Comparison of ENCODE assay signal across 8 mouse cellular contexts in genomic region chr19:6427653-6428434, GRCm38 (mm10). TPM values are rescaled to one million over a fixed set of nuclear protein-coding genes. Genes with fewer than 3 reads are reported as not detected.
A peak's percentile ranks its signal among the peaks of the same experiment; 100 is the strongest.
DNase-seq lines count a peak whose midpoint lies in the region; ATAC-seq lines count a peak whose summit lies in the region.
"Had no signal": no experiment of that assay in that cellular context is flagged by ENCODE, and none has a peak within 500 bp of the region (broad histone marks: within the 10 kb centered on the region; RNA-seq: fewer than 3 reads in every experiment).

No protein-coding gene starts in this region.

- H3K9ac ChIP-seq in forebrain, embryonic 13.5 days, result peak overlapping the region; percentile 43
- peak overlapping the region; percentile 46 for H3K9ac ChIP-seq in midbrain, embryonic 12.5 days (replicated peaks)
- H3K9ac ChIP-seq: liver, embryonic 14.5 days had no signal

- peak; percentile 65 for DNase-seq in retina, postnatal 1 day
- DNase-seq in retina, embryonic 14.5 days (ENCODE audit: low spot score), result no peak
- DNase-seq in kidney, postnatal 14 days, result peak; percentile 65
- no peak for DNase-seq in thymus, postnatal 10 days (ENCODE audit: low spot score in 2 of 2)

- peak overlapping the region; percentile 62 for H3K4me2 ChIP-seq in forebrain, embryonic 13.5 days
- peak overlapping the region; percentile 55 for H3K4me2 ChIP-seq in midbrain, embryonic 12.5 days (replicated peaks)

- peak overlapping the region; percentile 54 for H3K27ac ChIP-seq in forebrain, embryonic 13.5 days
- H3K27ac ChIP-seq in midbrain, embryonic 12.5 days (replicated peaks), result no peak overlapping the region
- H3K27ac ChIP-seq: liver, embryonic 14.5 days had no signal

- peak; percentile 14; the same call in 1 of the 2 replicates for ATAC-seq in forebrain, embryonic 13.5 days
- peak; percentile 20; the same call in 1 of the 2 replicates for ATAC-seq in midbrain, embryonic 12.5 days (ENCODE audit: low FRiP score, low read depth)
- ATAC-seq in erythroid progenitor cell, adult 5-6 weeks (replicated peaks; ENCODE audit: low FRiP score, poor library complexity, severe bottlenecking), result no peak

- H3K36me3 ChIP-seq in forebrain, embryonic 13.5 days (ENCODE audit: poor library complexity, severe bottlenecking), result peaks cover 8% of the 10 kb centered on the region; the same call in 1 of the 2 replicates
- H3K36me3 ChIP-seq in midbrain, embryonic 12.5 days, result no peaks in the 10 kb centered on the region

- WGBS in forebrain, embryonic 13.5 days, result 2% methylated on average over 71 of the region's 94 CpGs
- 1% methylated on average over 91 of the region's 94 CpGs for WGBS in midbrain, embryonic 12.5 days

- H3K9me3 ChIP-seq in forebrain, embryonic 13.5 days (replicated peaks), result no peaks in the 10 kb centered on the region
- no peaks in the 10 kb centered on the region for H3K9me3 ChIP-seq in midbrain, embryonic 12.5 days

- peaks cover 86% of the 10 kb centered on the region for H3K4me1 ChIP-seq in forebrain, embryonic 13.5 days
- peaks cover 60% of the 10 kb centered on the region for H3K4me1 ChIP-seq in midbrain, embryonic 12.5 days

- peak overlapping the region; percentile 36 for H3K4me3 ChIP-seq in forebrain, embryonic 13.5 days
- H3K4me3 ChIP-seq in midbrain, embryonic 12.5 days, result peak overlapping the region; percentile 42

- peaks cover 55% of the 10 kb centered on the region for H3K27me3 ChIP-seq in forebrain, embryonic 13.5 days
- H3K27me3 ChIP-seq in midbrain, embryonic 12.5 days, result peaks cover 82% of the 10 kb centered on the region

RNA-seq across cellular contexts. Expression of gene Nrxn2, which starts 9.3 kb away (rescaled TPM):
- polyA plus RNA-seq in forebrain, embryonic 13.5 days (2015; fragmentation: Nextera tagmentation; extraction: Ambion mirVana), result 16.9 and 18.1 TPM in 2 replicates
- 16.0 and 22.5 TPM in 2 replicates for polyA plus RNA-seq in midbrain, embryonic 12.5 days (2016; fragmentation: Nextera tagmentation; extraction: Ambion mirVana)
- not detected in 2 replicates for total RNA-seq in erythroid progenitor cell, adult 5-6 weeks (2015; ENCODE audit: low replicate concordance)
- total RNA-seq in erythroid progenitor cell, adult 5-6 weeks (2017; ENCODE audit: low replicate concordance), result not detected in 2 replicates

RNA-seq across cellular contexts. Expression of gene Rasgrp2, which starts 28.7 kb away (rescaled TPM):
- 21.1 and 25.1 TPM in 2 replicates for polyA plus RNA-seq in forebrain, embryonic 13.5 days (2015; fragmentation: Nextera tagmentation; extraction: Ambion mirVana)
- polyA plus RNA-seq in midbrain, embryonic 12.5 days (2016; fragmentation: Nextera tagmentation; extraction: Ambion mirVana), result 21.5 and 21.6 TPM in 2 replicates
- 42.3 and 47.2 TPM in 2 replicates for total RNA-seq in erythroid progenitor cell, adult 5-6 weeks (2015; ENCODE audit: low replicate concordance)
- total RNA-seq in erythroid progenitor cell, adult 5-6 weeks (2017; ENCODE audit: low replicate concordance), result 29.9 and 37.7 TPM in 2 replicates

RNA-seq across cellular contexts. Expression of gene Pygm, which starts 43.6 kb away (rescaled TPM):
- polyA plus RNA-seq in forebrain, embryonic 13.5 days (2015; fragmentation: Nextera tagmentation; extraction: Ambion mirVana), result 2.0 and 2.1 TPM in 2 replicates
- 2.3 and 2.7 TPM in 2 replicates for polyA plus RNA-seq in midbrain, embryonic 12.5 days (2016; fragmentation: Nextera tagmentation; extraction: Ambion mirVana)
- 2.2 and 4.6 TPM in 2 replicates for total RNA-seq in erythroid progenitor cell, adult 5-6 weeks (2015; ENCODE audit: low replicate concordance)
- total RNA-seq in erythroid progenitor cell, adult 5-6 weeks (2017; ENCODE audit: low replicate concordance), result 0.64 and 2.6 TPM in 2 replicates

Comparison
In these comparisons a context has a peak if more than half of its experiments do, and no peak if none do; other contexts are left out.
1. DNase-seq: peak in retina, postnatal 1 day (single experiment) and kidney, postnatal 14 days (single experiment); none in retina, embryonic 14.5 days (single experiment) and thymus, postnatal 10 days (0 of 2).